Mouse (Mus musculus) midbrain, embryonic 12.5 days (tissue): ENCODE data around the gene Tssk4. TPM values are rescaled to one million over a fixed set of nuclear protein-coding genes. Genes with fewer than 3 reads are reported as not detected.

ENCODE experiments used
- ATAC-seq: fragments of 200-750 bp; cut with Nextera tagmentation; 2 replicates; pipeline ENCODE4 v1.8.0; 2017; ENCODE audit warnings: low read depth, moderate TSS enrichment, moderate library complexity; ENCODE audit not compliant: low FRiP score
- H3K27ac ChIP-seq: fragments of 300-500 bp; sonication (generic); replicated peaks from 2 replicates; pipeline ENCODE4 v1.5.1; 2016; ENCODE audit warnings: mild to moderate bottlenecking
- H3K27me3 ChIP-seq: fragments of 300-500 bp; sonication (generic); 2 replicates; pipeline ENCODE4 v1.6.1; 2016; ENCODE audit warnings: mild to moderate bottlenecking
- H3K36me3 ChIP-seq: fragments of 300-500 bp; sonication (generic); 2 replicates; pipeline ENCODE4 v1.6.1; 2016
- H3K4me1 ChIP-seq: fragments of 300-500 bp; sonication (generic); 2 replicates; pipeline ENCODE4 v1.6.1; 2016
- H3K4me2 ChIP-seq: fragments of 300-500 bp; sonication (generic); replicated peaks from 2 replicates; pipeline ENCODE4 v1.6.1; 2016; ENCODE audit warnings: mild to moderate bottlenecking, moderate library complexity
- H3K4me3 ChIP-seq: fragments of 300-500 bp; sonication (generic); 2 replicates; pipeline ENCODE4 v1.5.1; 2016; ENCODE audit warnings: mild to moderate bottlenecking
- H3K9ac ChIP-seq: fragments of 300-500 bp; sonication (generic); replicated peaks from 2 replicates; pipeline ENCODE4 v1.6.1; 2016; ENCODE audit warnings: mild to moderate bottlenecking, moderate library complexity
- H3K9me3 ChIP-seq: fragments of 300-500 bp; sonication (generic); 2 replicates; pipeline ENCODE4 v1.6.1; 2016; ENCODE audit warnings: mild to moderate bottlenecking
- WGBS: fragments of 180-500 bp; shearing (Covaris S2); methylation state at CpG from one replicate; pipeline ENCODE4 v1.1.7; 2016; 5-methylcytosine and 5-hydroxymethylcytosine counted together
- polyA plus RNA-seq: library from polyadenylated mRNA; unstranded; fragments of >200 nt; fragmentation: Nextera tagmentation; extraction: Ambion mirVana; gene quantifications from 2 replicates; pipeline ENCODE4 v1.2.1, GENCODE M21; 2016

The Tssk4 gene
- polyA plus RNA-seq, 1 experiment from 2014 or later, result 0.63 TPM

- Histone ChIP-seq H3K36me3 (0 out of 2 replicates have a peak, but pooled peaks cover 1% of the 10 kb centered on the region), H3K27ac (no peak overlapping the region), H3K9me3 (no peaks in the 10 kb centered on the region), H3K9ac (no peak overlapping the region), H3K4me2 (peak overlapping the region; percentile 30), H3K4me3 (peak overlapping the region; percentile 19), H3K27me3 (peaks cover 9% of the 10 kb centered on the region), H3K4me1 (0 out of 2 replicates have a peak, but pooled peaks cover 9% of the 10 kb centered on the region)
- 53% methylated on average over 22 of the region's 22 CpGs for WGBS
- ATAC-seq, result no peak
Observed at GRCm38 (mm10) chr14:55618486-55619195, 31.3 kb upstream of the Tssk4 start.

GRCm38 (mm10) chr14:55628077-55628827 is 21.7 kb upstream of the Tssk4 start:
- H3K4me2 ChIP-seq, result no peak overlapping the region
- H3K4me3 ChIP-seq, result no peak overlapping the region
- WGBS, result 93% methylated on average over 27 of the region's 27 CpGs
- H3K36me3 ChIP-seq, result peaks cover 97% of the 10 kb centered on the region
- no peaks in the 10 kb centered on the region for H3K4me1 ChIP-seq
- no peaks in the 10 kb centered on the region for H3K27me3 ChIP-seq
- ATAC-seq, result no peak
- no peak overlapping the region for H3K27ac ChIP-seq
- H3K9me3 ChIP-seq, result no peaks in the 10 kb centered on the region
- H3K9ac ChIP-seq, result no peak overlapping the region

GRCm38 (mm10) chr14:55629312-55629711 is 20.7 kb upstream of the Tssk4 start:
- WGBS, result 61% methylated on average over 5 of the region's 5 CpGs
- H3K36me3 ChIP-seq, result peaks cover 99% of the 10 kb centered on the region
- H3K4me3 ChIP-seq, result no peak overlapping the region
- H3K9ac ChIP-seq, result no peak overlapping the region
- ATAC-seq, result no peak
- H3K27ac ChIP-seq, result no peak overlapping the region
- no peak overlapping the region for H3K4me2 ChIP-seq
- no peaks in the 10 kb centered on the region for H3K27me3 ChIP-seq
- H3K4me1 ChIP-seq, result peaks cover 3% of the 10 kb centered on the region; the same call in 1 of the 2 replicates
- H3K9me3 ChIP-seq, result no peaks in the 10 kb centered on the region

GRCm38 (mm10) chr14:55634874-55635522 is 15.0 kb upstream of the Tssk4 start:
- peak overlapping the region; percentile 66 for H3K27ac ChIP-seq
- WGBS, result 4% methylated on average over 23 of the region's 23 CpGs
- peak overlapping the region; percentile 93 for H3K4me2 ChIP-seq
- no peaks in the 10 kb centered on the region for H3K27me3 ChIP-seq
- H3K9me3 ChIP-seq, result no peaks in the 10 kb centered on the region
- peaks cover 80% of the 10 kb centered on the region for H3K36me3 ChIP-seq
- H3K4me1 ChIP-seq, result peaks cover 19% of the 10 kb centered on the region
- peak overlapping the region; percentile 64 for H3K4me3 ChIP-seq
- peak; percentile 83 for ATAC-seq
- H3K9ac ChIP-seq, result peak overlapping the region; percentile 75

GRCm38 (mm10) chr14:55635523-55636007 is 14.4 kb upstream of the Tssk4 start, which contains the start of gene Ipo4:
Ipo4 (minus strand) TSS chr14:55635957.
- Histone ChIP-seq H3K9me3 (no peaks in the 10 kb centered on the region), H3K4me3 (peak within 1 kb of the TSS; percentile 64), H3K36me3 (peaks cover 80% of the 10 kb centered on the region), H3K27me3 (no peaks in the 10 kb centered on the region), H3K4me2 (peak within 1 kb of the TSS; percentile 93), H3K27ac (peak within 1 kb of the TSS; percentile 66), H3K9ac (peak within 1 kb of the TSS; percentile 75), H3K4me1 (peaks cover 19% of the 10 kb centered on the region)
- peak; percentile 87 for ATAC-seq
- WGBS, result 3% methylated on average over 33 of the region's 33 CpGs

GRCm38 (mm10) chr14:55637795-55638194 is 12.2 kb upstream of the Tssk4 start, which contains the start of gene Gm49378:
Gm49378 (minus strand) TSS chr14:55637895.
- H3K36me3 ChIP-seq, result peaks cover 68% of the 10 kb centered on the region
- peaks cover 26% of the 10 kb centered on the region for H3K4me1 ChIP-seq
- H3K9ac ChIP-seq, result no peak within 1 kb of the TSS
- no peak for ATAC-seq
- H3K27ac ChIP-seq, result no peak within 1 kb of the TSS
- no peaks in the 10 kb centered on the region for H3K9me3 ChIP-seq
- H3K27me3 ChIP-seq, result no peaks in the 10 kb centered on the region
- H3K4me2 ChIP-seq, result no peak within 1 kb of the TSS
- no peak within 1 kb of the TSS for H3K4me3 ChIP-seq
- WGBS, result 94% methylated on average over 9 of the region's 9 CpGs

GRCm38 (mm10) chr14:55640816-55641215 is 9.2 kb upstream of the Tssk4 start:
- H3K27ac ChIP-seq, result no peak overlapping the region
- peaks cover 53% of the 10 kb centered on the region for H3K36me3 ChIP-seq
- peaks cover 25% of the 10 kb centered on the region for H3K4me1 ChIP-seq
- no peak overlapping the region for H3K4me3 ChIP-seq
- no peak overlapping the region for H3K4me2 ChIP-seq
- H3K9me3 ChIP-seq, result no peaks in the 10 kb centered on the region
- 96% methylated on average over 14 of the region's 14 CpGs for WGBS
- no peak overlapping the region for H3K9ac ChIP-seq
- H3K27me3 ChIP-seq, result no peaks in the 10 kb centered on the region
- ATAC-seq, result no peak

GRCm38 (mm10) chr14:55641291-55641690 is 8.7 kb upstream of the Tssk4 start:
- H3K9ac ChIP-seq, result no peak overlapping the region
- WGBS, result 98% methylated on average over 13 of the region's 13 CpGs
- peaks cover 53% of the 10 kb centered on the region for H3K36me3 ChIP-seq

GRCm38 (mm10) chr14:55642679-55643059 is 7.3 kb upstream of the Tssk4 start:
- ATAC-seq, result peak; percentile 60
- H3K36me3 ChIP-seq, result peaks cover 45% of the 10 kb centered on the region

More at GRCm38 (mm10) chr14:55641291-55641690, 8.7 kb upstream of the Tssk4 start:
- no peaks in the 10 kb centered on the region for H3K27me3 ChIP-seq
- no peak overlapping the region for H3K4me3 ChIP-seq
- ATAC-seq, result no peak
- H3K4me1 ChIP-seq, result peaks cover 21% of the 10 kb centered on the region
- H3K9me3 ChIP-seq, result no peaks in the 10 kb centered on the region
- no peak overlapping the region for H3K27ac ChIP-seq
- no peak overlapping the region for H3K4me2 ChIP-seq

GRCm38 (mm10) chr14:55643060-55643907 is 6.7 kb upstream of the Tssk4 start, which contains the start of gene Tm9sf1:
Tm9sf1 (minus strand) TSS chr14:55643806.
- H3K9ac ChIP-seq, result peak within 1 kb of the TSS; percentile 89
- H3K4me2 ChIP-seq, result peak within 1 kb of the TSS; percentile 77
- H3K4me3 ChIP-seq, result peak within 1 kb of the TSS; percentile 95
- no peaks in the 10 kb centered on the region for H3K9me3 ChIP-seq
- H3K36me3 ChIP-seq, result peaks cover 39% of the 10 kb centered on the region
- WGBS, result under 1% methylated on average over 87 of the region's 89 CpGs
- peak; percentile 90 for ATAC-seq
- no peaks in the 10 kb centered on the region for H3K27me3 ChIP-seq
- peaks cover 21% of the 10 kb centered on the region for H3K4me1 ChIP-seq
- H3K27ac ChIP-seq, result peak within 1 kb of the TSS; percentile 95

More at GRCm38 (mm10) chr14:55642679-55643059, 7.3 kb upstream of the Tssk4 start:
- peak overlapping the region; percentile 77 for H3K4me2 ChIP-seq
- H3K27ac ChIP-seq, result peak overlapping the region; percentile 95
- no peaks in the 10 kb centered on the region for H3K27me3 ChIP-seq
- H3K4me1 ChIP-seq, result peaks cover 21% of the 10 kb centered on the region
- H3K9ac ChIP-seq, result peak overlapping the region; percentile 89
- peak overlapping the region; percentile 95 for H3K4me3 ChIP-seq
- no peaks in the 10 kb centered on the region for H3K9me3 ChIP-seq
- 23% methylated on average over 8 of the region's 8 CpGs for WGBS
